Mouse (Mus musculus): ENCODE measurements around the gene Gga3. TPM values are rescaled to one million over a fixed set of nuclear protein-coding genes. Genes with fewer than 3 reads are reported as not detected.

Gene Gga3
- polyA plus RNA-seq, 1 experiment = 69.3 TPM

DNA sequence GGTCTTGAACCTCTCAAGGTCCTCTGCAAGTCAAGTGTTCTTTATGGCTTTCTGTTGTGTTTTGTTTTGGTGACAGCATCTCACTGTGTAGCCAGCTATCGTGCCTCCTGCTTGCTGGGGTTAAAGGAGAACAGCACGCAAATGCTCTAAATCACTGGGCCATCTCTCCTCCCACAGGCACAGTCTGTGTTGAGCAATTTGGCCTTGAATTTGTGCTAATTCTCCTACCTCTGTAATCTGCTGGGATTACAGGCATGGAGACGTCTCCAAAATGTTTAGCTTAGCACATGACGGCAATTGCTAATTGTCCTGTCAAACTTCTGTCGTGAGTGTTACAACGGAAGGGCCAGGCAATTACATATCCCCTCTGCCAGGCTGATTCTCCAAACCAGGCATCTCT, 7.3 kb upstream of the Gga3 start:
- Histone ChIP-seq H3K27me3 (ENCODE audit: control insufficient read depth, insufficient read depth, low read length, poor library complexity, severe bottlenecking) (no peaks in the 10 kb centered on the region), H3K4me1 (ENCODE audit: control insufficient read depth, insufficient read depth, low read length) (peaks cover 5% of the 10 kb centered on the region), H3K9me3 (replicated peaks; ENCODE audit: control insufficient read depth, insufficient read depth, low read length, poor library complexity, severe bottlenecking) (no peaks in the 10 kb centered on the region), H3K9ac (ENCODE audit: low read depth, poor library complexity, severe bottlenecking) (no peak overlapping the region; the same call in 1 of the 2 replicates), H3K36me3 (ENCODE audit: control insufficient read depth, insufficient read depth, low read length, poor library complexity, severe bottlenecking) (peaks cover 25% of the 10 kb centered on the region), H3K27ac (ENCODE audit: insufficient read depth, low read length) (no peak overlapping the region), H3K4me3 (ENCODE audit: low read depth, low read length) (no peak overlapping the region)
- TF ChIP-seq EP300 (IDR thresholded peaks at IDR 0.05; ENCODE audit: insufficient read depth, low read depth, low read length) (no peak), POLR2A (IDR thresholded peaks at IDR 0.05; ENCODE audit: insufficient read depth, low read length) (no peak), CTCF (IDR thresholded peaks at IDR 0.05; ENCODE audit: low read depth, low read length) (no peak)

GRCm38 (mm10) chr11:115609576-115609975, 5.7 kb upstream of the Gga3 start:
- Histone ChIP-seq H3K4me3 (ENCODE audit: low read depth, low read length) (no peak overlapping the region), H3K9me3 (replicated peaks; ENCODE audit: control insufficient read depth, insufficient read depth, low read length, poor library complexity, severe bottlenecking) (no peaks in the 10 kb centered on the region), H3K9ac (ENCODE audit: low read depth, poor library complexity, severe bottlenecking) (no peak overlapping the region), H3K27ac (ENCODE audit: insufficient read depth, low read length) (no peak overlapping the region), H3K36me3 (ENCODE audit: control insufficient read depth, insufficient read depth, low read length, poor library complexity, severe bottlenecking) (peaks cover 29% of the 10 kb centered on the region), H3K4me1 (ENCODE audit: control insufficient read depth, insufficient read depth, low read length) (peaks cover 5% of the 10 kb centered on the region), H3K27me3 (ENCODE audit: control insufficient read depth, insufficient read depth, low read length, poor library complexity, severe bottlenecking) (no peaks in the 10 kb centered on the region)
- TF ChIP-seq EP300 (IDR thresholded peaks at IDR 0.05; ENCODE audit: insufficient read depth, low read depth, low read length) = no peak
- no peak for TF ChIP-seq POLR2A (IDR thresholded peaks at IDR 0.05; ENCODE audit: insufficient read depth, low read length)
- no peak for TF ChIP-seq CTCF (IDR thresholded peaks at IDR 0.05; ENCODE audit: low read depth, low read length)

- Histone ChIP-seq H3K9me3 (replicated peaks; ENCODE audit: control insufficient read depth, insufficient read depth, low read length, poor library complexity, severe bottlenecking) (no peaks in the 10 kb centered on the region), H3K27me3 (ENCODE audit: control insufficient read depth, insufficient read depth, low read length, poor library complexity, severe bottlenecking) (no peaks in the 10 kb centered on the region), H3K4me1 (ENCODE audit: control insufficient read depth, insufficient read depth, low read length) (no peaks in the 10 kb centered on the region), H3K4me3 (ENCODE audit: low read depth, low read length) (no peak overlapping the region), H3K9ac (ENCODE audit: low read depth, poor library complexity, severe bottlenecking) (no peak overlapping the region), H3K36me3 (ENCODE audit: control insufficient read depth, insufficient read depth, low read length, poor library complexity, severe bottlenecking) (peaks cover 29% of the 10 kb centered on the region), H3K27ac (ENCODE audit: insufficient read depth, low read length) (no peak overlapping the region)
- TF ChIP-seq POLR2A (IDR thresholded peaks at IDR 0.05; ENCODE audit: insufficient read depth, low read length) = no peak
- TF ChIP-seq EP300 (IDR thresholded peaks at IDR 0.05; ENCODE audit: insufficient read depth, low read depth, low read length) = no peak
- TF ChIP-seq CTCF (IDR thresholded peaks at IDR 0.05; ENCODE audit: low read depth, low read length) = no peak
Measured at GRCm38 (mm10) chr11:115608421-115609399, 4.9 kb upstream of the Gga3 start.

DNA sequence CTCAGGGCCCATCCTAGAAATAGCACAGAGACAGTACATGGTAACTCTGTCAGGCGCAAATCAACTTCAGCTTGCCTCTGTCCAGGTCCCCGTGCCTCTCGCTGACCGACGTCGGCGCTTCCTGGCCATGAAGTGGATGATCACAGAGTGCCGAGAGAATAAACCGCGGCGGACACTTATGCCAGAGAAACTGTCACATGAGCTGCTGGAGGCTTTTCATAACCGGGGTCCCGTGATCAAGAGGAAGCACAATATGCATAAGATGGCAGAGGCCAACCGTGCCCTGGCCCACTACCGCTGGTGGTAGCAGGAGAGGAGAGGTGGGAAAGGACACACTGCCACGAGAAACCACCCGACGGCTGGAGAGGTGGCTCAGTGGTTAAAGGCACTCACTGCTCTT, 2.9 kb upstream of the Gga3 start:
- peaks cover 29% of the 10 kb centered on the region for H3K36me3 ChIP-seq (ENCODE audit: control insufficient read depth, insufficient read depth, low read length, poor library complexity, severe bottlenecking)
- H3K27me3 ChIP-seq (ENCODE audit: control insufficient read depth, insufficient read depth, low read length, poor library complexity, severe bottlenecking) = no peaks in the 10 kb centered on the region
- no peak overlapping the region for H3K4me3 ChIP-seq (ENCODE audit: low read depth, low read length)
- no peaks in the 10 kb centered on the region for H3K9me3 ChIP-seq (replicated peaks; ENCODE audit: control insufficient read depth, insufficient read depth, low read length, poor library complexity, severe bottlenecking)
- no peak overlapping the region for H3K9ac ChIP-seq (ENCODE audit: low read depth, poor library complexity, severe bottlenecking)
- H3K4me1 ChIP-seq (ENCODE audit: control insufficient read depth, insufficient read depth, low read length) = no peaks in the 10 kb centered on the region
- no peak overlapping the region for H3K27ac ChIP-seq (ENCODE audit: insufficient read depth, low read length)
- TF ChIP-seq POLR2A (IDR thresholded peaks at IDR 0.05; ENCODE audit: insufficient read depth, low read length) (no peak), EP300 (IDR thresholded peaks at IDR 0.05; ENCODE audit: insufficient read depth, low read depth, low read length) (no peak), CTCF (IDR thresholded peaks at IDR 0.05; ENCODE audit: low read depth, low read length) (no peak)

- Histone ChIP-seq H3K27me3 (ENCODE audit: control insufficient read depth, insufficient read depth, low read length, poor library complexity, severe bottlenecking) (no peaks in the 10 kb centered on the region), H3K36me3 (ENCODE audit: control insufficient read depth, insufficient read depth, low read length, poor library complexity, severe bottlenecking) (peaks cover 24% of the 10 kb centered on the region), H3K27ac (ENCODE audit: insufficient read depth, low read length) (no peak overlapping the region), H3K9ac (ENCODE audit: low read depth, poor library complexity, severe bottlenecking) (peak overlapping the region; percentile 89), H3K4me1 (ENCODE audit: control insufficient read depth, insufficient read depth, low read length) (no peaks in the 10 kb centered on the region), H3K4me3 (ENCODE audit: low read depth, low read length) (peak overlapping the region; percentile 90), H3K9me3 (replicated peaks; ENCODE audit: control insufficient read depth, insufficient read depth, low read length, poor library complexity, severe bottlenecking) (no peaks in the 10 kb centered on the region)
- TF ChIP-seq CTCF (IDR thresholded peaks at IDR 0.05; ENCODE audit: low read depth, low read length) = no peak
- TF ChIP-seq POLR2A (IDR thresholded peaks at IDR 0.05; ENCODE audit: insufficient read depth, low read length) = no peak
- no peak for TF ChIP-seq EP300 (IDR thresholded peaks at IDR 0.05; ENCODE audit: insufficient read depth, low read depth, low read length)
Measured at GRCm38 (mm10) chr11:115604304-115604696, 449 bp upstream of the Gga3 start.

- Histone ChIP-seq H3K27ac (ENCODE audit: insufficient read depth, low read length) (no peak overlapping the region), H3K9me3 (replicated peaks; ENCODE audit: control insufficient read depth, insufficient read depth, low read length, poor library complexity, severe bottlenecking) (no peaks in the 10 kb centered on the region), H3K27me3 (ENCODE audit: control insufficient read depth, insufficient read depth, low read length, poor library complexity, severe bottlenecking) (no peaks in the 10 kb centered on the region), H3K9ac (ENCODE audit: low read depth, poor library complexity, severe bottlenecking) (peak overlapping the region; percentile 89), H3K4me1 (ENCODE audit: control insufficient read depth, insufficient read depth, low read length) (no peaks in the 10 kb centered on the region), H3K36me3 (ENCODE audit: control insufficient read depth, insufficient read depth, low read length, poor library complexity, severe bottlenecking) (peaks cover 21% of the 10 kb centered on the region), H3K4me3 (ENCODE audit: low read depth, low read length) (peak overlapping the region; percentile 90)
- no peak for TF ChIP-seq EP300 (IDR thresholded peaks at IDR 0.05; ENCODE audit: insufficient read depth, low read depth, low read length)
- TF ChIP-seq POLR2A (IDR thresholded peaks at IDR 0.05; ENCODE audit: insufficient read depth, low read length) = no peak
- no peak for TF ChIP-seq CTCF (IDR thresholded peaks at IDR 0.05; ENCODE audit: low read depth, low read length)
Measured at GRCm38 (mm10) chr11:115603128-115603475, 749 bp downstream of the Gga3 start.

Data from ES-Bruce4 (cell line).